Mouse (Mus musculus) midbrain, postnatal 0 days (tissue): ENCODE measurements around the gene Nr1d2. TPM values are rescaled to one million over a fixed set of nuclear protein-coding genes. Genes with fewer than 3 reads are reported as not detected.
"Not testable (repeated sequence)": the region's sequence is repeated elsewhere in the genome, so short reads cannot be mapped to it uniquely, and the experiment has no call there.

Experiments
- ATAC-seq: fragments of 200-750 bp; cut with Nextera tagmentation; 2 replicates; pipeline ENCODE4 v1.8.0; 2017; ENCODE audit warnings: moderate number of reproducible peaks, mild to moderate bottlenecking, moderate TSS enrichment, moderate library complexity; ENCODE audit not compliant: low FRiP score
- DNase-seq: peaks from one replicate; pipeline ENCODE4 v3.0.0-alpha.2; 2015; ENCODE audit warnings: low spot score
- H3K27ac ChIP-seq: fragments of 300-500 bp; sonication (generic); 2 replicates; pipeline ENCODE4 v1.5.1; 2014; ENCODE audit warnings: low read depth, mild to moderate bottlenecking, low read length, mixed read lengths
- H3K27me3 ChIP-seq: fragments of 300-500 bp; sonication (generic); 2 replicates; pipeline ENCODE4 v1.6.1; 2014; ENCODE audit warnings: low read length, control low read depth, mixed read lengths; ENCODE audit not compliant: insufficient read depth
- H3K36me3 ChIP-seq: fragments of 300-500 bp; sonication (generic); 2 replicates; pipeline ENCODE4 v1.6.1; 2014; ENCODE audit warnings: low read length, control low read depth, mixed read lengths; ENCODE audit not compliant: insufficient read depth
- H3K4me1 ChIP-seq: fragments of 300-500 bp; sonication (generic); 2 replicates; pipeline ENCODE4 v1.6.1; 2014; ENCODE audit warnings: mild to moderate bottlenecking, control low read depth, antibody characterized with exemption, low read length, mixed read lengths; ENCODE audit not compliant: insufficient read depth
- H3K4me2 ChIP-seq: fragments of 300-500 bp; sonication (generic); 2 replicates; pipeline ENCODE4 v1.6.1; 2014; ENCODE audit warnings: low read depth, mild to moderate bottlenecking, low read length, mixed read lengths; ENCODE audit not compliant: poor library complexity, severe bottlenecking
- H3K4me3 ChIP-seq: fragments of 300-500 bp; sonication (generic); 2 replicates; pipeline ENCODE4 v1.5.1; 2014; ENCODE audit warnings: low read depth, mild to moderate bottlenecking, low read length, moderate library complexity
- H3K9ac ChIP-seq: fragments of 300-500 bp; sonication (generic); replicated peaks from 2 replicates; pipeline ENCODE4 v1.6.1; 2014; ENCODE audit warnings: mild to moderate bottlenecking, low read length, moderate library complexity, mixed read lengths; ENCODE audit not compliant: poor library complexity, severe bottlenecking
- H3K9me3 ChIP-seq: fragments of 300-500 bp; sonication (generic); 2 replicates; pipeline ENCODE4 v1.6.1; 2016; ENCODE audit warnings: low read length, control low read depth
- CTCF ChIP-seq: IDR thresholded peaks from 2 replicates; pipeline ENCODE4 v1.5.1; 2016; ENCODE audit warnings: antibody characterized with exemption, mild to moderate bottlenecking
- WGBS: fragments of 180-500 bp; shearing (Covaris S2); extraction: QIAGEN DNeasy Blood & Tissue Kit; methylation state at CpG from one replicate; pipeline ENCODE4 v1.1.7; 2014; 5-methylcytosine and 5-hydroxymethylcytosine counted together
- polyA plus RNA-seq: library from polyadenylated mRNA; unstranded; fragments of >200 nt; fragmentation: Nextera tagmentation; extraction: Ambion mirVana; gene quantifications from 2 replicates; pipeline ENCODE4 v1.2.1, GENCODE M21; 2015
- total RNA-seq: library from RNA; depleted of rRNA; stranded (reverse); fragments of >200 nt; gene quantifications from 2 replicates; pipeline ENCODE4 v1.2.3, GENCODE M21; 2014

Gene Nr1d2
- total and polyA plus RNA-seq, 2 experiments from 2014 or later, result 9.5 to 20.4 TPM

DNA sequence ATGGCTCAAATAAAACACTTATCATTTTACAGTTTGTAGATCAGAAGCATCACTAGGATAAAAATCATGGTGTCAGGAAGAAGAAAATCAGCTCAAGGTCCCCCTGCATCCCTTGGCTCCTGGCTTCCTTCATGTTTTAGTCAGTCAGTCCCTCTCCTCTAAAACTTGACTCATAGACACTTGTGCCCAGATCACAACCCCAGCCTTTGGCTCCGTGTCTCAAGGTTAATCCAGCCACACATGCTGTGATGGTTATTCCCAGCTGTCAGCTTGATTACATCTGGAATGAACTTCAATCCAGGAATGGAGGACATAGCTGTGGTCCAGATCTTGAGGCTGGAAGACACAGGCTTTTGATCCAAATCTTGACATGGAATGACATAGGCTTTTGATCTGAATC, 35.6 kb upstream of the Nr1d2 start:
- no peak for ATAC-seq
- no peaks in the 10 kb centered on the region for H3K27me3 ChIP-seq
- WGBS, result 46% methylated on average over 1 of the region's 1 CpGs
- peaks cover 2% of the 10 kb centered on the region; the same call in 1 of the 2 replicates for H3K4me1 ChIP-seq
- no peak for DNase-seq
- H3K9me3 ChIP-seq, result no peaks in the 10 kb centered on the region
- H3K9ac ChIP-seq, result no peak overlapping the region
- no peak overlapping the region for H3K4me2 ChIP-seq
- H3K4me3 ChIP-seq, result no peak overlapping the region
- no peak overlapping the region for H3K27ac ChIP-seq
- no peak for TF ChIP-seq CTCF
- peaks cover 13% of the 10 kb centered on the region; the same call in 1 of the 2 replicates for H3K36me3 ChIP-seq

DNA sequence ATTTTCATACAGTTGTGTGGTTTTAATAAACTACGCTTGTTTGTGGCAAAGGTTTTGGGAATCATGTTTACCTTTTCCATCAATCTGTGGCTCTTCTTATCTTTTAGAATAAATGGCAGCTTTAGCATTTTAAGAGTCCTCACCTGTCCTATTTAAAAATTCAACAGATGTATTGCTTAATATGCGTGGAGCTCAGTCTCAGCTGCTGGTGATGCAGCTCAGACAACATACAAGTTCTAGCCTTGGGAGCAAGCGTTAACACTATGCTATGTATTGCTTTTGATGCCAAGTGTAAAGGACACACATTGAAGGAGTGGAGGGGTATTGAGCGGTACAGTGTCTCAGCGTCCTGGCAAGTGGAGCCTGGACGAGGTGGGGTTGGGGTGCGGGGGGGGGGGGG, 32.7 kb upstream of the Nr1d2 start:
- DNase-seq, result peak; percentile 27
- Histone ChIP-seq H3K27ac (peak overlapping the region; percentile 87; the same call in 1 of the 2 replicates), H3K9me3 (no peaks in the 10 kb centered on the region), H3K4me3 (peak overlapping the region; percentile 88), H3K9ac (peak overlapping the region; percentile 71), H3K36me3 (no peaks in the 10 kb centered on the region), H3K27me3 (no peaks in the 10 kb centered on the region), H3K4me1 (peaks cover 2% of the 10 kb centered on the region; the same call in 1 of the 2 replicates), H3K4me2 (peak overlapping the region; percentile 59)
- no peak for TF ChIP-seq CTCF
- WGBS, result 4% methylated on average over 6 of the region's 7 CpGs
- no peak for ATAC-seq

DNA sequence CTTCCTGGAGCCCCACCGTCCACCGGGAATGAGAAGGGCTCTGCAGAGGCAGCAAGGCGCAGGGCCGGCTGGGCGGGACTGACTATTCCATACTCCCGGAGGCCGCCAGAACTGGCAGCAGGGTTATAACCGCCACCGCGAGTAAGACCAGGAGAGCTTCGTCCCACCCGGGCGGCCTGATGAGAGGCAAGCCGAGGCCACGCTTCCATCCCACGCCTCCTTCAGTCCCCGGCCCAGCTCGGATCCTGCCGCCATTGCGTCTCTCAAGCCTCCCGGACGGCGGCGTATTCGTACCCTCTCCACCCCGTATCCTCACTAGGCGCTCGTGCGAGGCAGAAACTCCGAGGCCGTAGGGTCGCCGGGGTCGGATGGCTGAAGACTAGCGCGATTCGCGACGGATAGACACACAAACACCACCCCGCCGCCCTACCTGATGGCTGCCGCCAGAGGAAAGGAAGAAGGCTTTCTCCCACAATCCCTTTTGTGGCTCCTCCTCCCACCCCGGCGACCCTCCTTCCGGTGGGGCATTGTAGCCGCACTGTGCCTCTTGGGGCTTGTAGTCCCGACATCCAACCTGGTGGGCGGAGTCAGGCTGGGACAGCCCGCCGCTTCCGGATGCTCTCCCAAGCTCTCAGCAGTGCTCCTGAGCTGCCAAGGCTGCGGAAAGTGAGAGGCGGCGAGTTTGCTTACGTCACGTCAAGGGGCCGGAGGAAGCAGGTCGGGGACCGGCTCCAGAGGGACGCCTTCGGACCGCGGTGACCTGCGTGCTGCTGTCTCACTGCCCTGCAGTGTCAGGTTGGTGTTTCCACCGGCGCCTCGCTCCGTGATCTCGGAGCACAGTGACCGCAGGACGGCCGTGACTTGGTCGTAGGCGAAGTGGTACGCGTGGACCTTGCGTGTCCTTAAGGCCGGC, 31.9 kb upstream of the Nr1d2 start, which contains the start of the genes Nkiras1 and Rpl15:
Gene Nkiras1, plus strand, starts transcription at position 608 of the 913 bp plus-strand sequence.
Gene Rpl15, minus strand, starts transcription at position 863 of the 913 bp plus-strand sequence.
- peak within 1 kb of the TSS; percentile 59 for H3K4me2 ChIP-seq
- H3K4me1 ChIP-seq, result peaks cover 2% of the 10 kb centered on the region; the same call in 1 of the 2 replicates
- DNase-seq, result peak; percentile 99
- ATAC-seq, result peak; percentile 99
- peak within 1 kb of the TSS; percentile 88 for H3K4me3 ChIP-seq
- H3K27ac ChIP-seq, result peak within 1 kb of the TSS; percentile 87
- H3K27me3 ChIP-seq, result no peaks in the 10 kb centered on the region
- peak; percentile 53 for TF ChIP-seq CTCF
- H3K9me3 ChIP-seq, result no peaks in the 10 kb centered on the region
- under 1% methylated on average over 78 of the region's 78 CpGs for WGBS
- no peaks in the 10 kb centered on the region for H3K36me3 ChIP-seq
- peak within 1 kb of the TSS; percentile 97 for H3K9ac ChIP-seq

DNA sequence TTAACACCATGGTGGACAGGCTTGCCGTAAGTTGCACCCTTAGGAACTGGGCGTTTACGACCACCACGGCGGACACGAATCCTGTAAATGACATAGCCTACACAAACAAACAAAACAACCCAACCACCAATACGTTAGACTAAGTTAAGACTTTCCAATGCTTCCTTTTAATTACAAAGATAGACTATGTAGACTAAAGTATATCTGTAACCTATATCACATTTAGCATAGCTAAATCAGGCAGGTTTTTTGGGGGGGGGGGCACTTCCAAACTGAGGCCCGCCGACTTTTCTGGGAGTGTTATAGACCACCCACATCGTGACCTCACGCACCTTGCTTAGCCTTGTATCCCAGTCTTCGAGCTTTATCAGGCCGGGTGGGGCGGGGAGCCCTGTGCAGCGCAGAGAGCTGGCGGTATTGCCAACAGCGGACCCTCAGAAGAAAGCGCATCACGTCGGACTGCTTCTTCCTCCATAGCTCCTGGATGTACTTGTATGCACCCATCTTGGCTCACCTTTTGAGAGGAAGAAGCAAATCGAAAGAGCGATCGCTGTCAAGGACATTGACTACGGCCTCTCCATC, 31.1 kb upstream of the Nr1d2 start:
- DNase-seq, H3K9me3 ChIP-seq, H3K36me3 ChIP-seq, H3K4me1 ChIP-seq, H3K27me3 ChIP-seq: not testable (repeated sequence)
- peak overlapping the region; percentile 97 for H3K9ac ChIP-seq
- under 1% methylated on average over 18 of the region's 24 CpGs for WGBS
- peak overlapping the region; percentile 87 for H3K27ac ChIP-seq
- H3K4me2 ChIP-seq, result peak overlapping the region; percentile 59
- peak; percentile 14 for ATAC-seq
- peak overlapping the region; percentile 88 for H3K4me3 ChIP-seq

- no peak for TF ChIP-seq CTCF
- peaks cover 3% of the 10 kb centered on the region; the same call in 1 of the 2 replicates for H3K36me3 ChIP-seq
- 0 out of 2 replicates have a peak overlapping the region, but pooled peaks have one; percentile 3 for H3K27ac ChIP-seq
- no peaks in the 10 kb centered on the region for H3K9me3 ChIP-seq
- no peak overlapping the region for H3K4me2 ChIP-seq
- no peak overlapping the region for H3K4me3 ChIP-seq
- H3K4me1 ChIP-seq, result no peaks in the 10 kb centered on the region
- peak; percentile 50 for DNase-seq
- no peak overlapping the region for H3K9ac ChIP-seq
- ATAC-seq, result no peak
- no peaks in the 10 kb centered on the region for H3K27me3 ChIP-seq
- WGBS, result 45% methylated on average over 4 of the region's 4 CpGs
These were observed 24.5 kb upstream of the Nr1d2 start for GRCm38 (mm10) chr14:18263427-18263826.
